Mouse (Mus musculus) left cerebral cortex, postnatal 14 days (tissue): ENCODE measurements around the gene Tbc1d21. TPM values are rescaled to one million over a fixed set of nuclear protein-coding genes. Genes with fewer than 3 reads are reported as not detected.

Experiments used
- DNase-seq, 2 experiments: peaks; one replicate each; pipeline ENCODE4 v3.0.0; 2021 to 2022; ENCODE audit warnings: low spot score in 2 of 2, mixed read lengths in 1 of 2
- intact Hi-C: fragments of 180-260 bp; cut with DNase I; formaldehyde crosslinking; loops from one replicate; pipeline ENCODE4 v1.15.1; 2025
- total RNA-seq, 2 experiments: library from RNA; stranded (reverse); gene quantifications; 2 replicates each; pipeline ENCODE4 v1.2.3; 2021

The Tbc1d21 gene
- total RNA-seq, 2 experiments from 2014 or later: not detected

DNA sequence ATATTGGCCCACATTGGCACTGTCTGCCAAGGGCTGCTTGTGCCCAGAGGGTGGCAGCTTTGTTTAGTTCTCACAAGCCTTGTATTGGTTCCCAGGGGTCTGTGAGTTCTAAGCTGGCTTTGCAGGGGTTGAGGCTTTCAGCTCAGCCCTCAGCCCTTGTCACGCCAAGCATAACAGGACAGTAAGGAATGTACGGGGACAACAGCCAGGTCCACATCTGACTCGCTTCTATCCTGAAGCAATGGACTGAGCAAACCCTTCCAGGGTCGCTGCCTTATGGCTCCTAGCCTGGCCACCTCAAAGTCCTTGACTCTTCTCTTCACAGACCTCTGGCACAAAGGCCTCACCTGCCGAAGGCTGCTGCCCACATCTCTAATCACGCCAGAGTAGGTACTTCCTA, 22.5 kb downstream of the Tbc1d21 start:
- DNase-seq: no peak
- intact Hi-C loops: no loop called here

DNA sequence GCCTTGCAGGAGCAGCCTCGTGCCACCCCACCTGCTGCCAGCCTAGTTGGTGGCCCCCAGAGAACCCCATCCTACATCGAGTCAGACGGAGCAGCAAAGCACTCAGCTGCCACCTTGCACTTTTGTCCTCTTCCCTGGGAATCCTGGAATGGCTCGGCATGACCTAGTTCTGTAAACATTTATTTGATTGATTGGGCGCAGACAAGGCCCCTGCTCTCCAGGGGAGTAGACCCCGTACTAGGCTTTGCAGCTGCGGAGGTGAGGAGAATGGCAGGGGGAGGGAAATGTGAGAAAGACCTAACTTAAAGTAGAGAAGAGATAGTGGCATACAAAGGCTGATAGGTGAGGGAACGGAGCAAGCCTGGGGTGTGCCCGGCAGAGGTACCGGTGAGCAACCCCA, 23.8 kb downstream of the Tbc1d21 start:
- intact Hi-C loops: no loop called here
- DNase-seq: no peak

DNA sequence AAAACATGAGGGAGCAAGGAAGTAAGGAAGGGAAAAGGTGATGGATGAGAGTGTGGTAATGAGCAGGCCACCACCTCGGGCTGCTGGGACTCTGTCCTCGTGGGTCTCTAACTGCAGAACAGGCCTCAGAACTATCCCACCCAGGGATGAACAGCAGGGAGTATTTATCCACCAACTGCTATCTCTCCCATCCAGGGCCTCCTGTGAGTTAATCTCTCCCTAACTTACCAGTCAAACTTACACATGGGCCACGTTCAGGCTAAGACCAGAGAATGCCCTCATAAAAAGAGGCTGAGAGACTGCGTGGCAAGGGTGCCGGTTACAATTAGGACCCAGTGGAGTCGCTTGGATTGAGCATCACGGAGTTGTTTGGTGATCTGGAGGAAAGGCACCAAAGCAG, 24.3 kb downstream of the Tbc1d21 start:
- intact Hi-C loops: no loop called here
- DNase-seq: no peak

DNA sequence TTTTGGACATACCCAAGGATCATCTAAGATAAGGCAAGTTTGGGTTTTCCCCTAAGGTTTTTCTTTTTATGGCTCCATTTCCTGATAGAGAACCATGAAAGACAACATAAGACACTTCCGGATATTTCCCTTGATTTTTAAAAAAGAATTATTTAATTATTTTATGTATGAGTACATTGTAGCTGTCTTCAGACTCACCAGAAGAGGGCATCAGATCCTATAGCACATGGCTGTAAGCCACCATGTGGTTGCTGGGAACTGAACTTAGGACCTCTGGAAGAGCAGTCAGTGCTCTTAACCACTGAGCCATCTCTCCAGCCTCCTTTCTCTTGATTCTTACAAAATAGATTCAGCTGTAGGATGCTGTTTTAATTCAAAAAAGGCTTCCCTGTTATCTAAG, 28.5 kb downstream of the Tbc1d21 start:
- intact Hi-C loops: no loop called here
- DNase-seq: no peak

DNA sequence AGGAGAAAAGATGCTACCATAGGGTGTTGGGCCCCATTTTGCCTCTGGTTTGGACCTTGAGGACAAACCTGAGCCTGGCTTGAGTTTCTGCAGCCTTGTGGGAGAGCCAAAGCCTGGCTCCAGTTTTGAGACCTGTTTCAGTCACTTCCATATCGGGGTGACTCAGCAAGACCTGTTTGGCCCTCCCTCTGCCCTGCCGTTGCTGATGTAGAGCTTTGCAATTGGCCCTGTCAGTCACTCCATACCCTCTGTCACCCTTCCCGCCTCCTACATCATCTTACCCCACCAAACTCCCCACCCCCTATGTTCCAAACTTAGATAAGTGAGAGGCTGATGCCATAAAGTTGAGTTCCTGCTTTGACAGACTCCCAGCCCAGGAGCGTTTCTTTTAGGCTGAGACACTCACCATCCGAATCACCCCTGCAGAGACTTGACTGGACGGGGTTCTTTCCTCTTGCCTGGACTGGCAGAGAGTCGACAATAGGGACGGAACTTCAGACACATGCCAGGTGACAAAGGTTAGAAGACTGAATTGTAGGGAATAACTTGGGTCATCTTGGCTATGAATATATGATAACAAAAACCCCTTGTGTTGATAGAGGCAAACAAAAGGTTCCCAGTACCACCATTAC, 33.5 kb downstream of the Tbc1d21 start:
- intact Hi-C loops: no loop called here

DNA sequence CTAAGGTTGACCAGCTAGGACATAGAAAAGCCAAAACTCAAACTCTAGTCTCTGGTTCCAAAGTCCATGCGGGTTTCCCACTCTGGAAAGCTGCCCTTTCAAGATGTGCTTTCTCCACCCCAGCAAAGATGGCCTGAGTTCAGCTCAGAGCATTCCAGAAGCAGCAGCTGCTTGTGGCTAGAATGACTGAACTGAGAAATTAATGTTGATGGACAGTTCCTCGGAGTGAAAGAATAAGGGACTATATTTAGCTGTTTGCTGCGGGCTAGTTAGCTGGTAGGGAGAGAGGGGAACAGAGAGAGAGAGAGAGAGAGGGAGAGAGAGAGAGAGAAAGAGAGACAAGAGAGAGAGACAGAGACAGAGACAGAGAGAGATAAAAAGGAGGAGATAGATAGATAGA, 39.0 kb downstream of the Tbc1d21 start:
- DNase-seq: no peak
- intact Hi-C loops: loop anchor here (2.0 kb wide), 2 partner anchors 158 to 204 kb away; partner anchors contain the start of gene Insyn1

More for the DNA sequence above, 33.5 kb downstream of the Tbc1d21 start:
- DNase-seq: no peak

DNA sequence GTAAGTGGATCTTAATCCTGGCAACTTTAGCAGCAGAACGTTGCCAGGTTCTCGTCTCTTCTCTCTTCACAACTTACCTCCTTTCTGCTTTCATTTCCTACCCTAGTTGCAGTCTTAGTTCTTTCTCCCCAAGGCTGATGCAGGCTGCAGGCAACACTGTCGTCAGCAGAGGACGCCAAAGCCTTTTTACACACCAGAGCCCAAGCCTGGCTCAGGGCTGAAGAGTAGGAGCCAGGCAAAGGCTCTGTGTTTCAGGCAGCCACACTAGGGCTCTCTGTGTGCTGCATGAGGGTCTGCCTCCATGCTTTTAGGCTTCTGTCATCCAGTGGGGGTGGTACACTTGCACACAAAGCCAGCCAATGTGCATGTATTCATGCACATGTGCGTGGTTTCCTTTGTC, 40.0 kb downstream of the Tbc1d21 start:
- DNase-seq: peak; percentile 80 to 83
- intact Hi-C loops: loop anchor here (2.0 kb wide), 2 partner anchors 159 to 205 kb away; partner anchors contain the start of gene Insyn1

DNA sequence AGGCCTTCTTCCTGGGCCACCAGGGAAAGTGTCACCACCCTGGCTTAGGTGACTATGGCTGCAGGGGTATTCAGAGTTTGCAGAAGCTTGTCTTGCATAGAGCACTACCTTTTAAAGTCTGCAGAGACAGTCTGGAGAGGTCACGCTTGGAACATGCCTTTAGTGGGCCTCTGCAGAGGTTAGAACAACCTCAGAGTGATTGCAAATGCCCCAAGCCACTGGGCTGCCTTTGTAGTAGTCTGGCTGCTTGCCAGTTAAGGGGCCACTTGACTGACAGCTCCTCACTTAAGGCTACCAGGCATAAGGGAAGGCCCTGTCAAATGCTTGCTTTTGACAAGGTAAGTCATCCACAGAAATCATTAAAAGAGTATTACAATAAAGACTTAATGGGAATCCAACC, 42.9 kb downstream of the Tbc1d21 start:
- DNase-seq: no peak
- intact Hi-C loops: loop anchor here (5.0 kb wide), 1 partner anchor 40 kb away; no protein-coding TSS in a partner anchor

DNA sequence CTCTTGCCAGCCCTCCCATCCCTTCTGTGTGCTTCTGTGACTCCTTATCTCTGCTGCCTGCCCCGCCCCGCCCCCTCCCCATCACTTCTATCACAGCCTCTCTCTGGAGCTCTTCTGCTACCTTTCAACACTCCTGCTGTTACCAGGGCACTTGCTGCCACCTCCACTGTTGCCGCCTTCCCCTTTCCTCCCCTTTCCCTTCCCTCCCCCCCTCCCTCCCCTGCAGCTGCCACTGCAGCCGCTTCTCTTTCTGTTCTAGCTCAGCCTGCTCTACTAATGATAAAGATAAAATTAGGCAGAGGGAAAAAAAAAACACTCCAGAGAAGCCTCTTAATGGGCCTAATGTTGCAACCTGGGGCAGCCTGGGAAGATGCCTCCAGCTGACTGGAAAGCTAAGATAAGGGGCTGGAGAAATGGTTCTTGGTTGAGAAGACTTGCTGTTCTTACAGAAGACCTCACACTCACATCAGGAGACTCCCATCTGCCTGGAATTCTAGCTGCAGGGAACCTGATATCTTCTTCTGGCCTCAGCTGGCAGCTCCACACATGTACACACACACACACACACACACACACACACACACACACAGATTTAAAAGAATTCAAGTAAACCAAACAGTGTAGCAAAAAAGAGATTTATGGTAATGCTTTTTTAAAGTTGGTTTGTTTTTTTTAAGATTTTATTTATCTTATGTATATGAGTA, 43.6 kb downstream of the Tbc1d21 start:
- DNase-seq: no peak
- intact Hi-C loops: loop anchor here (5.0 kb wide), 1 partner anchor 41 kb away; no protein-coding TSS in a partner anchor

DNA sequence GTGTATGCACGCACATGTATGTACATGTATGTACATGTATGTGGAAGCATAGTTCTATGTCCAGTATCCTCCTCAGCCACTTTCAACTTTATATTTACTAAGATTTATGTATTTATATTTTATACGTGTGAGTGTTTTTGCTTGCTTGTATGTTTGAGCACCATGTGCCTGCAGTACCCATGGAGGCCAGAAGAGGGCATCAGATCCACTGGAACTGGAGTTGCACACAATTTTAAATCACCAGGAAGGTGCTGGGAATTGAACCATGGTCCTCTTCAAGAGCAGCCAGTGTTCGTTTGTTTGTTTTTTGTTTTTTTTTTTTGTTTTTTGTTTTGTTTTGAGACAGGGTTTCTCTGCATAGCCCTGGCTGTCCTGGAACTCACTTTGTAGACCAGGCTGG, 48.6 kb downstream of the Tbc1d21 start:
- intact Hi-C loops: no loop called here
- DNase-seq: no peak

DNA sequence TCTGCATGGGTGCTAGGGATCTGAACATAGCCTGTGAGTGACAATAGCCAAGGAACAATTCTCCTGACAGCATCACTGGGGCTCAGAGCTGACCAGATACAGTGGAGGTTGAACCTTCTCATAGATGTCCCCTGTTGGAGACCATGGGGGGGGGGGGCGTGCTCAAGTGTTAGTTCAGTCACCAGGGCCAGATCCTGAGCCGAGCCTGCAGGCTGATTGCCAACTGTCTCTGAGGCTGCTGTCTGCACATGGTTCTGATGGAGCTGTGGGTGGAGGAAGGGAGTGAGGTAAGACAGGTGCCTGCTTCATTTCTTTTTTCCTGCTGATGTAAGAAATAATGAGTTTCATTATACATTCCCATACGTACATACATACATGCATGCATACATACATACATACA, 51.9 kb downstream of the Tbc1d21 start:
- no peak for DNase-seq
- intact Hi-C loops: no loop called here

DNA sequence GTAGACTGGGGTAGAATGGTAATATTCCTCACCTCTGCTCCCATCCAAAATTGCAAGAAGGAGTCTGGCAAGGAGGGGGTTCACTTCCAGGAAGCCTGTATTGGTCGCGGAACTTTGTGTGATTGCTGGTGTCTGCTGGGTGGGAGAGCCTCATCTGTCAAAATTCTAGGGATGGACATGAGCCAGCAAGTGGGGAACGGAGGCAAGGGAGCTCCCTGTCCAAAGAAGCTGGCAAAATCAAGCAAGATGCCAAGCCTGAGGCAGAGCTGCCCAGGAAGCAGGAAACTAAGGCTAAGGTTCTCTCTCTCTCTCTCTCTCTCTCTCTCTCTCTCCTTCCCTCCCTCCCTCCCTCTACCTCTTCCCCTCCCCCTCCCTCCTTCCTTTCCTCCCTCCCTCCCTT, 52.9 kb downstream of the Tbc1d21 start:
- DNase-seq: no peak
- intact Hi-C loops: no loop called here

DNA sequence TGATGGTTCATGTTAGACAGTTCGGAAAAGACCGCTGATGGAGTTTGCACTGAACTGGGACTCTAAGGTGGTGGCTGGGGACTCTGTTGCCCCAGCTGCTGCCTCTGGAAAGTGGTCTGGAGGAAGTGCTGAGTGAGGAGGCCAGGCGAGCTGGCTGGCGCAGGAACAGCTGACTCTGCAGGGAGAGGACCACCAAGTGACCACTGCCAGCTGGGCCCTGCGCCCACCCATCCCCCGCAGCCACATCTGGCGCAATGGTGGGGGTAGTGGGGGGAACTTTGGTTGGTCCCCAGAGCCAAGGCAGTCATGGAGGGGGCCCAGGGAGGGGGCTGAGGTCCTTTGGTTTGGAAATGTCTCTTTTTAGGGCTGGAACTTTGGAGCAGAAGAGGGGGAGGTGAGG, 53.5 kb downstream of the Tbc1d21 start:
- intact Hi-C loops: no loop called here
- DNase-seq: no peak

DNA sequence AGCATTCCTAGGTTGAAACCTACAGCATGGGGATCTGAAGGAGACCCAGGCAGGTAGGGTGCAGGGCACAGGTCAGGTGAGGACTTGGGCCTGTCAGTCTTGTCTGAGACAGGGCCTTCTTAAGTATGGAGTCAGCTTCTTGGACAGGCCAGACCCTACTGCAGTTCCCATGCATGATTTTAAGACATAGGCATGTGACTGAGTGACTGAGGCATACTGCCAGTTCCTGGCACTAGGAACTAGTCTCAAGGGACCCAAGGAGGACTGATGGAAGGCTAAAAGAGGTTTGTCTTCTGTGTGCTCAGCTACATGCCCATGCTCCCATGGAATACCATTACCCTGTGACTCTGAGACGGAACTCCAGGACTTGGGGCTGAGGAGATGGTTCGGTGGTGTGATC, 54.4 kb downstream of the Tbc1d21 start:
- intact Hi-C loops: no loop called here
- DNase-seq: no peak

DNA sequence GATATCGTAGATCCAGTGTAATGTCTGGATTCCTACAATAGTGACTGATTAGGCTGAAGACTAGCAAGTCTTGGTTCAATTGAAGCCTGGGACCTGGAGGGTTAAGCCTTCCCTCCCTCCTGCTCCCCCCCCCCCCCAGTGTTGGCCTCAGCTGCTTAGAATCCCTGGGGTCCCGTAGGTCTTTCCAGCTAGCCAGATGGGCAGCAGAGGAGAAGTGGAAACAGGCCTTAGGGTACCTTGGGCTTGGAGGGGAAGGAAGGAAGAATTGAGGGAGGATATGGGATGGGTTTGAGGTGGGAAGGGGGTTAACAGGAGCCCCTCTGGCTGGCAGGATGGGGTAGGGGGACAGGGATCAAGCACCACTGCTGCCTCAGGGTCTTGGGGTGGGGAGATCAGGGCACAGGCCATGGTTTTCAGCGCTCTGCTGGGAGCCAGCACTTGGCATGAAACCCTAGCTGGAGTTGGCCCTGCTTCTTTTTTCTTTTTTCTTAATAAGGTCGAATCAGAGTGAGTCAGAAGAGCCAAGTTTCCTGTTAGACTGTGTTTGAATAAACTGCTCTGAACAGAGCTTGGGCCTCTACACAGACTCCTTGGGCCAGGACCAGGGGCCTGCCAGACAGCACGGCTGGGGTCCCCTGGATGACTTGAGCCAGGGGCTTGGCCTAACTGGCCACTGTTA, 55.4 kb downstream of the Tbc1d21 start:
- peak in 1 of 2 experiments; percentile 39 for DNase-seq
- intact Hi-C loops: no loop called here

DNA sequence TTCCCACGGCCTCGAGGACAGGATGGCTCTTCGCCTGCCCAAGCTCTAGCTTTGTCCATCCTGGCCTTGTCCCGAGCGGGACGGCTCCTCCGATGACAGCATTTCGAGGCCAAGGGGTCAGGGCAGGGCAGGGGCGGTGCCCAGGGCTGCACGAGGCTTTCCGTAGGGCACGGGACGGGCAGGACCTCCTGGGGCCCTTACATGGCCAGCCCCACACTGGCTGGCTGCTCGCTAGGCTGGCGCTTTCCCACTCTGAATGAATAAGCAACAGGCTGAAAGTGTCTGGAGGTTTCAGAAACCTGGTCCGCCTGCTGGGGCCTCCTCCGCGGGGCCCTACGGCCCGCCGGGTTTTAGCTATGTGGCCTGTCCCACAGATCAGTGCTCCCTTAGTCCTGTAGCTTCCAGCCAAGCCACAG, 57.3 kb downstream of the Tbc1d21 start, which contains the start of gene Loxl1:
Gene Loxl1, minus strand, starts transcription at position 243 of the 416 bp plus-strand sequence.
- DNase-seq: peak in 1 of 2 experiments; percentile 39
- intact Hi-C loops: no loop called here

DNA sequence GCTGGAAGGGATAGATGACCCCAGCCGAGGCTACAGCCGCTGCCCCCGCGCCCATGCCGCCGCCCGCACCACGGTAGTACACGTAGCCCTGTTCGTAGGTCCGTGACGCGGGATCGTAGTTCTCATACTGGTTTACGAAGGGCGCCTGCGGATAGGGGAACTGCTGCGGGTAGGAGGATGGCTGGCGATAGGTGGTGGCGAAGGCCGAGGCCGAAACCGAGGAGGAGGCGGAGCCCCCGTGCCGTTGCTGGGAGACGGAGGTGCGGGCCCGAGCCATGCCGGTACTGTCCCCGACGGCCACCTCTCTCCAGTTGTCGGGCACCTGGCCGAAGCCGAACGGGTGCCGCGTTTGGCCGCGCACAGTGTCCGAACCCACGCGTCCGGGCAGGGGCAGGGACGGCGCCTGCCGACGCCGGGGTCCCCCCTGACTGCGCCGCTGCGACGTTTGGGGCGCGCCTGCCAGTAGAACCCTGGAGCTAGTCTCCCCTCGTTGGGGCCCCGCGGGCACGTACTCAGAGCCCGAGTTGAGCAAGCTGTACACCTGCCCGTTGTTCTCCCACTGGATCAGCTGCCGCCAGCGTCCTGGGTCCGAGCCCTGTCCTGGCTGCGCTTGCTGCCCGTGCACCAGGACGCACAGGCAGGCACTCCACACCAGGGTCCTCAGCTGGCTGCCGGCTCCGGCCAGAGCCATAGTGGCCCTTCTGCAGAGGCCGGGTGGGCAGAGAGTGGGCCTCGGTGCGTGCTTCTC, 57.9 kb downstream of the Tbc1d21 start:
- no peak for DNase-seq
- intact Hi-C loops: no loop called here

DNA sequence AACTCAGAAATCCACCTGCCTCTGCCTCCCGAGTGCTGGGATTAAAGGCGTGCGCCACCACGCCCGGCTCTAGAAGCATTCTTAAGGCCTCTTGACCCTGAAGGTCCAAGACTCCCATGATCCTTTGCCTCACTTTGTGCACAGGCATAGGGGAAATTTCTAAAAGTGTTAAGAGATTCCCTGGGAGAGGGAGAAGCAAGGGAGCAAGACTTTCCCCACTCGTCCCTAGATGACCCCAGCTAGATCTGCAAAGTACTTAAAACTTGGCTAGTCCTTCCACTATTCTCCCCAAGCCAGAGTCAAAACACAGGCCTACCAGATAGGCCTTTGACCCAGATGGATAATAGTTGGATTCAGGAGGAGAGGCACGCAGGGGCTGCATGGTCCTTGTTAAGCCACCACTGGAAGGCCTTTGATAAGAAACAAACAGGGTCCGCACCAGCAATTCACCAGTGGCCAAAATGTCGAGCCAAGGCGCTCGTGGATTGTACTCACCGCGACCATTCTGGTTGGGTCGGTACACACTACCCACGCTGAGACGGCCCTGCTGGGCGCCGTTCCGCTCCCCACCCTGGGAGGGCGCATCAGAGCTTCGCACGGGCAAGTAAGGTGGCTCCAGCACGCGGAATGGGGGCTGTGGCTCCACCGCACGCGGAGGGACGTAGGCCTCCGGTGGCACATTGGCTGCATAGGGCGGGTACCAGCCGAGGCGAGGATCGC, 58.9 kb downstream of the Tbc1d21 start:
- DNase-seq: no peak
- intact Hi-C loops: no loop called here

DNA sequence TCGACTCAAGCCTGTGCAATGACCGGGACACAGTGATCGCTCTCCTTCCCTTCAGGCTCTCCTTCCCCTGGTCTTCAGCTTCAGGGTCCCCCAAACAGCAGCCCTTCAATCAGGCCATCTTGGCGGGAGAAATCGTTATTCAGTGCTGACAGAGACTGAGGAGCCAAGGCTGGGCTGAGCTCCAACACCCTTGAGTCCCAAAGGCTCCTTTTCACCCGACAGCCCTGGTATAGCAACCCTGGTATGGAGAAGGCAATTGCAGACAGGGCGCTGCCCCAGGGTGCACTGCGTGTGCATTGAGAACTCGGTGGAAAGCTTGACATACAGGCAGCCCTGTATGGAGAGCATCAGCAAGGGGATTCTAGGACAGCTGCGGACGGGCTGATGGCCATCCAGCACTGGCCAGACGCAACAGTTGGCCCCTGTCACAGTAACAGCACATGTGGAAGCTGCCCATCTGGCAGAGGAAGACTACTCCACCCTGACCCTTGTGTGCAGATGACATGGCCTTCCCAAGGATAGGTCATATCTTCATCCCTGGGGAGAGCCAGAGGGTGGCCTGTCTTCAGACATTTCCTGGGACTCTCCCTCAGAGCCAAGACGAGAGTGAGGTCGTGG, 60.1 kb downstream of the Tbc1d21 start:
- no peak for DNase-seq
- intact Hi-C loops: no loop called here
